Mouse (Mus musculus) CH12.LX (cell line): ENCODE data around the gene Ppp1r16b. TPM values are rescaled to one million over a fixed set of nuclear protein-coding genes. Genes with fewer than 3 reads are reported as not detected.

Experiments
- DNase-seq: peaks from one replicate; pipeline ENCODE4 v3.0.0-alpha.2; 2013; ENCODE audit errors: extremely low read depth
- H3K27ac ChIP-seq: 2 replicates; pipeline ENCODE4 v1.5.1; 2012; ENCODE audit warnings: low read depth, mild to moderate bottlenecking, control low read depth, moderate library complexity; ENCODE audit not compliant: insufficient read depth
- H3K27me3 ChIP-seq: replicated peaks from 2 replicates; pipeline ENCODE3; 2012; ENCODE audit warnings: inconsistent platforms
- H3K36me3 ChIP-seq, 2 experiments: replicated peaks in 1 of 2; 2 replicates each; pipeline versions ENCODE3 to v1.6.1; 2012; ENCODE audit warnings: inconsistent platforms in 1 of 2, low read length in 1 of 2, mild to moderate bottlenecking in 1 of 2, mixed read lengths in 1 of 2, moderate library complexity in 1 of 2; ENCODE audit not compliant: control insufficient read depth in 1 of 2, insufficient read depth in 1 of 2
- H3K4me1 ChIP-seq, 2 experiments: 2 replicates each; pipeline ENCODE4 v1.6.1; 2012; ENCODE audit warnings: inconsistent platforms in 1 of 2, moderate library complexity in 1 of 2; ENCODE audit not compliant: insufficient read depth in 2 of 2, control insufficient read depth in 1 of 2
- H3K4me2 ChIP-seq: 2 replicates; pipeline ENCODE4 v1.6.1; 2012; ENCODE audit warnings: low read depth, mild to moderate bottlenecking, control low read depth; ENCODE audit not compliant: poor library complexity, insufficient read depth, severe bottlenecking
- H3K4me3 ChIP-seq, 3 experiments: fragments of 150-350 bp in 1 of 3; sonication (generic) in 1 of 3; replicated peaks in 1 of 3; 2 replicates each; pipeline versions ENCODE3 to v1.5.1; 2011 to 2012; ENCODE audit warnings: low read depth in 2 of 3, low read length in 2 of 3, mild to moderate bottlenecking in 2 of 3, moderate library complexity in 2 of 3, control low read depth in 1 of 3, improper control_type of control experiment in 1 of 3, inconsistent platforms in 1 of 3, mixed read lengths in 1 of 3; ENCODE audit not compliant: poor library complexity in 1 of 3
- H3K79me2 ChIP-seq: replicated peaks from 2 replicates; pipeline ENCODE4 v1.6.1; 2012; ENCODE audit warnings: mild to moderate bottlenecking, moderate library complexity; ENCODE audit not compliant: control insufficient read depth, poor library complexity, insufficient read depth, severe bottlenecking; ENCODE audit errors: extremely low read depth
- H3K9ac ChIP-seq: 2 replicates; pipeline ENCODE4 v1.6.1; 2012; ENCODE audit warnings: low read depth, mild to moderate bottlenecking, control low read depth, moderate library complexity; ENCODE audit not compliant: insufficient read depth
- H3K9me3 ChIP-seq: replicated peaks from 2 replicates; pipeline ENCODE3; 2012; ENCODE audit warnings: low read length, inconsistent platforms, mixed read lengths
- CHD1 ChIP-seq: IDR thresholded peaks from 2 replicates; pipeline ENCODE4 v1.6.1; 2012; ENCODE audit warnings: low read depth, low read length, improper control_type of control experiment, inconsistent platforms
- CHD2 ChIP-seq: IDR thresholded peaks from 2 replicates; pipeline ENCODE4 v1.6.1; 2011; ENCODE audit warnings: low read length, improper control_type of control experiment
- CTCF ChIP-seq, 2 experiments: IDR thresholded peaks in 1 of 2; conservative IDR thresholded peaks in 1 of 2; 2 replicates each; pipeline ENCODE4 v1.5.1; 2011 to 2012; ENCODE audit warnings: low read depth in 2 of 2, low read length in 2 of 2, improper control_type of control experiment in 1 of 2, inconsistent platforms in 1 of 2, mild to moderate bottlenecking in 1 of 2, moderate library complexity in 1 of 2
- E2F4 ChIP-seq: IDR thresholded peaks from 2 replicates; pipeline ENCODE4 v1.6.1; 2011; ENCODE audit warnings: low read depth, low read length, improper control_type of control experiment; ENCODE audit not compliant: insufficient replicate concordance
- ELF1 ChIP-seq: IDR thresholded peaks from 2 replicates; pipeline ENCODE4 v1.6.1; 2014; ENCODE audit warnings: low read depth, mild to moderate bottlenecking, inconsistent platforms, low read length, improper control_type of control experiment
- ETS1 ChIP-seq: conservative IDR thresholded peaks from 2 replicates; pipeline ENCODE4 v1.6.1; 2012; ENCODE audit warnings: low read depth, mild to moderate bottlenecking, inconsistent platforms, low read length, improper control_type of control experiment, moderate library complexity
- HCFC1 ChIP-seq: IDR thresholded peaks from 2 replicates; pipeline ENCODE4 v1.6.1; 2012; ENCODE audit warnings: low read depth, mild to moderate bottlenecking, inconsistent platforms, low read length, improper control_type of control experiment
- JUN ChIP-seq: IDR thresholded peaks from 2 replicates; pipeline ENCODE4 v1.6.1; 2011; ENCODE audit warnings: low read depth, mild to moderate bottlenecking, low read length, improper control_type of control experiment, moderate library complexity; ENCODE audit not compliant: insufficient read depth
- JUND ChIP-seq: conservative IDR thresholded peaks from 2 replicates; pipeline ENCODE4 v1.6.1; 2011; ENCODE audit warnings: low read depth, low read length, improper control_type of control experiment
- MAFK ChIP-seq: IDR thresholded peaks from 2 replicates; pipeline ENCODE4 v1.6.1; 2011; ENCODE audit warnings: low read length, improper control_type of control experiment; ENCODE audit not compliant: insufficient replicate concordance
- MAX ChIP-seq: IDR thresholded peaks from 2 replicates; pipeline ENCODE4 v1.6.1; 2011; ENCODE audit warnings: low read length, improper control_type of control experiment
- MAZ ChIP-seq: IDR thresholded peaks from 2 replicates; pipeline ENCODE4 v1.6.1; 2012; ENCODE audit warnings: low read depth, mild to moderate bottlenecking, inconsistent platforms, low read length, improper control_type of control experiment, moderate library complexity
- MEF2A ChIP-seq: IDR thresholded peaks from 2 replicates; pipeline ENCODE4 v1.6.1; 2014; ENCODE audit warnings: low read depth, mild to moderate bottlenecking, inconsistent platforms, low read length, improper control_type of control experiment, borderline replicate concordance
- MXI1 ChIP-seq: IDR thresholded peaks from 2 replicates; pipeline ENCODE4 v1.6.1; 2011; ENCODE audit warnings: mild to moderate bottlenecking, low read depth, low read length, improper control_type of control experiment
- MYC ChIP-seq: IDR thresholded peaks from 2 replicates; pipeline ENCODE4 v1.6.1; 2011; ENCODE audit warnings: low read depth, mild to moderate bottlenecking, improper control_type of control experiment, low read length
- NELFE ChIP-seq: IDR thresholded peaks from 2 replicates; pipeline ENCODE4 v1.6.1; 2011; ENCODE audit warnings: low read depth, low read length, improper control_type of control experiment
- NRF1 ChIP-seq: IDR thresholded peaks from 2 replicates; pipeline ENCODE4 v1.6.1; 2014; ENCODE audit warnings: low read depth, mild to moderate bottlenecking, inconsistent platforms, low read length, improper control_type of control experiment, moderate library complexity
- POLR2A ChIP-seq: IDR thresholded peaks from 2 replicates; pipeline ENCODE4 v1.6.1; 2011; ENCODE audit warnings: low read depth, mild to moderate bottlenecking, improper control_type of control experiment, low read length
- POLR2AphosphoS2 ChIP-seq: IDR thresholded peaks from 2 replicates; pipeline ENCODE4 v1.6.1; 2011; ENCODE audit warnings: low read depth, low read length, improper control_type of control experiment
- RAD21 ChIP-seq: IDR thresholded peaks from 2 replicates; pipeline ENCODE4 v1.6.1; 2011; ENCODE audit warnings: low read depth, mild to moderate bottlenecking, low read length, improper control_type of control experiment, moderate library complexity
- SMC3 ChIP-seq: IDR thresholded peaks from 2 replicates; pipeline ENCODE4 v1.6.1; 2011; ENCODE audit warnings: low read depth, low read length, improper control_type of control experiment
- TBP ChIP-seq: conservative IDR thresholded peaks from 2 replicates; pipeline ENCODE4 v1.6.1; 2011; ENCODE audit warnings: low read depth, low read length, improper control_type of control experiment
- UBTF ChIP-seq: IDR thresholded peaks from 2 replicates; pipeline ENCODE4 v1.6.1; 2012; ENCODE audit warnings: low read depth, mild to moderate bottlenecking, inconsistent platforms, low read length, improper control_type of control experiment, moderate library complexity
- USF1 ChIP-seq: IDR thresholded peaks from 2 replicates; pipeline ENCODE4 v1.6.1; 2014; ENCODE audit warnings: low read depth, mild to moderate bottlenecking, inconsistent platforms, low read length, improper control_type of control experiment
- USF2 ChIP-seq: conservative IDR thresholded peaks from 2 replicates; pipeline ENCODE4 v1.6.1; 2011; ENCODE audit warnings: low read depth, low read length, improper control_type of control experiment
- ZC3H11A ChIP-seq: IDR thresholded peaks from 2 replicates; pipeline ENCODE4 v1.6.1; 2012; ENCODE audit warnings: low read depth, mild to moderate bottlenecking, inconsistent platforms, low read length, improper control_type of control experiment
- ZMIZ1 ChIP-seq: IDR thresholded peaks from 2 replicates; pipeline ENCODE4 v1.6.1; 2012; ENCODE audit warnings: low read depth, mild to moderate bottlenecking, inconsistent platforms, low read length, improper control_type of control experiment
- ZNF384 ChIP-seq: IDR thresholded peaks from 2 replicates; pipeline ENCODE4 v1.6.1; 2012; ENCODE audit warnings: low read depth, low read length, improper control_type of control experiment, inconsistent platforms
- dilution Hi-C: fragments of 300-500 bp; cut with MboI; formaldehyde crosslinking; loops from 2 replicates; pipeline ENCODE4 v1.14.3; 2020; ENCODE audit warnings: low sequenced_read_pairs; ENCODE audit not compliant: extremely low pct_unique_long_range_greater_than_20kb, extremely low pct_ligation_motif_present
- in situ Hi-C: fragments of 300-500 bp; cut with MboI; formaldehyde crosslinking; loops from 3 replicates; pipeline ENCODE4 v1.14.3; 2019; ENCODE audit warnings: low sequenced_read_pairs, low pct_ligation_motif_present, low pct_unique_long_range_greater_than_20kb, mixed read lengths
- polyA plus RNA-seq: library from polyadenylated mRNA; unstranded; fragments of >175 nt; gene quantifications from 2 replicates; pipeline ENCODE4 v1.2.1, GENCODE M21; 2012; ENCODE audit warnings: low read depth; ENCODE audit not compliant: insufficient read length
- total RNA-seq, 2 experiments: library from RNA; depleted of rRNA; stranded (reverse); fragments of 300-350 nt in 1 of 2; fragments of >200 nt in 1 of 2; gene quantifications; 2 replicates each; pipeline ENCODE4 v1.2.3; 2012 to 2014

The Ppp1r16b gene
- total and polyA plus RNA-seq, 3 experiments = 37.7 to 55.7 (median 52.0) TPM

DNA sequence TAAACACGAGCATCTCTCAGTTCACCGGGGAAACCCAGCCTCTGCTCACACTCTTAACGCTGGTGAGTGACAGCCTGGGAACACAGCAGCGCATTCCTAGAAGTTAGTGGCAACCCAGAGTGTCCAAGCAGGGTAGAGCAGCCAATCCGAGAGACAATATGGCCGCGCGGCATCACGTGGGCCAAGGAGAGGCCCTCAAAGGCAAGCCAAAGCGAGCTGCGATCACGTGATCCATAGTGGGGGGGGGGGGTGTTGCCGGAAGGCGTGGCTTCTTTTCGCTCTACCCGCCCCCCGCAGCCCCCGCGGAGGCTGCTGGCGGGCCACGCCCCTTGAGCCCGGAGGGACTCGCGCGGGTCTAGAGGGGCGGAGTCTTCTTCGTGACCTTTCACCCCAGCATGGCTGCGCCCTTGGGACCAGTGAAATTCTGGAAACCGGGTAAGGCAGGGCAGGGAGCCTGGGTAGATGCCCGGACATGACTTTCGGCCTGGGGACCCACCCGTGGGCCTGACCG is 129.4 kb downstream of the Ppp1r16b start, which contains the start of gene Dhx35 (continued):
- peak; percentile 78 for TF ChIP-seq MXI1
- peak; percentile 74; the same call in 1 of the 2 replicates for TF ChIP-seq ZMIZ1
- TF ChIP-seq MEF2A = peak; percentile 59; the same call in 1 of the 2 replicates
- TF ChIP-seq HCFC1 = peak; percentile 83
- peak; percentile 97 for TF ChIP-seq MAZ
- no peak; the same call in 1 of the 2 replicates for TF ChIP-seq ETS1
- TF ChIP-seq ZNF384 = no peak
- TF ChIP-seq E2F4 = no peak
- TF ChIP-seq CTCF (conservative IDR thresholded peaks at IDR 0.05 in 1 of 2, IDR thresholded peaks at IDR 0.05 in 1 of 2; ENCODE audit: low read depth in 2 of 2, low read length in 2 of 2) = no peak
- no peak for TF ChIP-seq SMC3
- peak; percentile 61 for TF ChIP-seq NRF1
- TF ChIP-seq POLR2AphosphoS2 = peak; percentile 27; the same call in 1 of the 2 replicates
- TF ChIP-seq TBP = peak; percentile 66; the same call in 1 of the 2 replicates
- peak; percentile 75 for TF ChIP-seq POLR2A
- TF ChIP-seq CHD1 = no peak
- TF ChIP-seq MAFK = no peak
- no peak for TF ChIP-seq JUND
- no peak for TF ChIP-seq JUN
- TF ChIP-seq MAX = peak; percentile 96
- peak; percentile 100 for TF ChIP-seq USF1
- no peak for TF ChIP-seq ZC3H11A

DNA sequence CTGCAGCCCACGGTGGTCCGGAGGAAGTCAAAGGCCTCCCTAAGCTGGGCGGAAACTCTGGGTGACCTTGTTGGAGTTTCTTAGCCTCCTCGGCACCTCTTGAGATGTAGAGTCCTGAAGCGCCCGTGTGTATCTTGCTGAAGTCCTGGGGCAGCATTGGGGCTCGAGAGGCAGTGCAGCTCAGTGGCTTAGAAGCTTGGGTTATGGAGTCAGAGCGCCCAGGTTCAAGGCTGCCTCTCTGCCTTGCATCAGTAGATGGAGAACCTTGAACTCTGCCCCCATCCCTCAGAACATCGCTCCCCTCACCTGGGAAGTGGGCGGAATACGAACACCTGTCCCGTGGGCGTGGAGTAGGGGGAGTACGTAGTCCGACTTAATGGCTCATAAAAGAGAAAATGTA is 129.8 kb downstream of the Ppp1r16b start:
- Histone ChIP-seq H3K27me3 (no peaks in the 10 kb centered on the region), H3K4me2 (peak overlapping the region; percentile 76), H3K9ac (peak overlapping the region; percentile 69), H3K4me1 (peaks cover 11 to 23% of the 10 kb centered on the region in 2 experiments), H3K79me2 (peaks cover 22% of the 10 kb centered on the region), H3K27ac (peak overlapping the region; percentile 60), H3K4me3 (peak overlapping the region; percentile 83 to 98 (median 92)), H3K36me3 (peaks cover 0 to 24% of the 10 kb centered on the region in 2 experiments), H3K9me3 (peaks cover 4% of the 10 kb centered on the region)
- dilution Hi-C loops = no loop called here
- in situ Hi-C loops = no loop called here
- no peak for DNase-seq
- no peak for TF ChIP-seq ZMIZ1
- no peak for TF ChIP-seq POLR2AphosphoS2
- no peak for TF ChIP-seq MYC
- TF ChIP-seq CHD2 = no peak
- TF ChIP-seq RAD21 = no peak
- TF ChIP-seq MAFK = no peak
- no peak for TF ChIP-seq USF2
- no peak for TF ChIP-seq POLR2A
- TF ChIP-seq JUND = no peak
- TF ChIP-seq MAX = no peak
- no peak for TF ChIP-seq ELF1
- no peak for TF ChIP-seq UBTF
- no peak for TF ChIP-seq TBP
- TF ChIP-seq CTCF (conservative IDR thresholded peaks at IDR 0.05 in 1 of 2, IDR thresholded peaks at IDR 0.05 in 1 of 2; ENCODE audit: low read depth in 2 of 2, low read length in 2 of 2) = no peak
- no peak for TF ChIP-seq HCFC1
- TF ChIP-seq MXI1 = no peak
- no peak for TF ChIP-seq NELFE
- no peak for TF ChIP-seq ZC3H11A
